Mouse (Mus musculus): ENCODE data around the gene Strn4. TPM values are rescaled to one million over a fixed set of nuclear protein-coding genes. Genes with fewer than 3 reads are reported as not detected.
A peak's percentile ranks its signal among the peaks of the same experiment; 100 is the strongest.

The Strn4 gene
- total and polyA plus RNA-seq, 3 experiments = 46.0 to 74.5 (median 63.5) TPM

DNA sequence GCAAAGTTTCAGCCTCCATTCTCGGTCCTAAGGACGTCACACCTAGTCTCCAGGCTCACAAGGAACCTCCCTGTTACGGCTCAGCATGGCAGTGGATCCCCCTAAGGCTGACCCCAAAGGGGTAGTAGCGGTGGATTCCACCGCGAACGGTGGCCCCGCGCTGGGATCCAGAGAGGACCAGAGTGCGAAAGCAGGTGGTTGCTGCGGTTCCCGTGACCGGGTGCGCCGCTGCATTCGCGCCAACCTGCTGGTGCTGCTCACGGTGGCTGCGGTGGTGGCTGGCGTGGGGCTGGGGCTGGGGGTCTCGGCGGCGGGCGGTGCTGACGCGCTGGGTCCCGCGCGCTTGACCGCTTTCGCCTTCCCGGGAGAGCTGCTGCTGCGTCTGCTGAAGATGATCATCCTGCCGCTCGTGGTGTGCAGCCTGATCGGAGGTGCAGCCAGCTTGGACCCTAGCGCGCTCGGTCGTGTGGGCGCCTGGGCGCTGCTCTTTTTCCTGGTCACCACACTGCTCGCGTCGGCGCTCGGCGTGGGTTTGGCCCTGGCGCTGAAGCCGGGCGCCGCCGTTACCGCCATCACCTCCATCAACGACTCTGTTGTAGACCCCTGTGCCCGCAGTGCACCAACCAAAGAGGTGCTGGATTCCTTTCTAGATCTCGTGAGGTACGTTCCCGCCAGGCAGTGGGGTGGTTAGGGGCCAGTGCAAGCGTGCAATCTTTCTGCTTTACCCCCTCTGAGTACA lies 33.7 kb upstream of the Strn4 start:
- peaks cover 13 to 21% of the 10 kb centered on the region in 2 experiments for H3K36me3 ChIP-seq (replicated peaks in 1 of 2; ENCODE audit: control insufficient read depth in 1 of 2, insufficient read depth in 1 of 2, low read length in 1 of 2)
- TF ChIP-seq BHLHE40 (IDR thresholded peaks at IDR 0.05; ENCODE audit: low read depth, low read length) = 0 out of 2 replicates have a peak, but pooled peaks have one; percentile 51
- TF ChIP-seq MEF2A (IDR thresholded peaks at IDR 0.05; ENCODE audit: borderline replicate concordance, low read depth, low read length) = 0 out of 2 replicates have a peak, but pooled peaks have one; percentile 19
- TF ChIP-seq SMC3 (IDR thresholded peaks at IDR 0.05; ENCODE audit: low read depth, low read length) = no peak
- peak overlapping the region; percentile 68 for H3K4me2 ChIP-seq (ENCODE audit: insufficient read depth, low read depth, poor library complexity, severe bottlenecking)
- H3K27me3 ChIP-seq (replicated peaks) = no peaks in the 10 kb centered on the region
- peak overlapping the region; percentile 76 to 99 (median 79) for H3K4me3 ChIP-seq (replicated peaks in 1 of 3; ENCODE audit: low read depth in 2 of 3, low read length in 2 of 3, poor library complexity in 1 of 3)
- peaks cover 7 to 22% of the 10 kb centered on the region in 2 experiments for H3K4me1 ChIP-seq (ENCODE audit: control insufficient read depth in 1 of 2, insufficient read depth in 2 of 2)
- dilution Hi-C loops (cut with MboI; ENCODE audit: extremely low pct_ligation_motif_present, extremely low pct_unique_long_range_greater_than_20kb, low sequenced_read_pairs) = no loop called here
- in situ Hi-C loops (cut with MboI; ENCODE audit: low pct_ligation_motif_present, low pct_unique_long_range_greater_than_20kb, low sequenced_read_pairs) = loop anchor here (5.0 to 25.0 kb wide), 2 partner anchors 35 to 845 kb away; partner anchors contain the start of gene Nop53
- H3K79me2 ChIP-seq (replicated peaks; ENCODE audit: control insufficient read depth, extremely low read depth, insufficient read depth, poor library complexity, severe bottlenecking) = peaks cover 54% of the 10 kb centered on the region
- peak overlapping the region; percentile 5 for H3K27ac ChIP-seq (ENCODE audit: insufficient read depth, low read depth)
- peaks cover 2% of the 10 kb centered on the region for H3K9me3 ChIP-seq (replicated peaks; ENCODE audit: low read length)
- peak; percentile 44 for DNase-seq (ENCODE audit: extremely low read depth)
- H3K9ac ChIP-seq (ENCODE audit: insufficient read depth, low read depth) = peak overlapping the region; percentile 74

GRCm38 (mm10) chr7:16782555-16783125 lies 33.0 kb upstream of the Strn4 start:
- in situ Hi-C loops (cut with MboI; ENCODE audit: low pct_ligation_motif_present, low pct_unique_long_range_greater_than_20kb, low sequenced_read_pairs) (loop anchor here (5.0 to 25.0 kb wide), 2 partner anchors 35 to 845 kb away; partner anchors contain the start of gene Nop53), dilution Hi-C loops (cut with MboI; ENCODE audit: extremely low pct_ligation_motif_present, extremely low pct_unique_long_range_greater_than_20kb, low sequenced_read_pairs) (no loop called here)
- peak; percentile 49 for DNase-seq (ENCODE audit: extremely low read depth)
- TF ChIP-seq JUN (IDR thresholded peaks at IDR 0.05; ENCODE audit: insufficient read depth, low read depth, low read length) (no peak), ZMIZ1 (IDR thresholded peaks at IDR 0.05; ENCODE audit: low read depth, low read length) (0 out of 2 replicates have a peak, but pooled peaks have one; percentile 2), SIN3A (IDR thresholded peaks at IDR 0.05; ENCODE audit: low read length) (peak; percentile 2; the same call in 1 of the 2 replicates), POLR2AphosphoS2 (IDR thresholded peaks at IDR 0.05; ENCODE audit: low read depth, low read length) (no peak), SMC3 (IDR thresholded peaks at IDR 0.05; ENCODE audit: low read depth, low read length) (no peak), MAZ (IDR thresholded peaks at IDR 0.05; ENCODE audit: low read depth, low read length) (0 out of 2 replicates have a peak, but pooled peaks have one; percentile 19), ELF1 (IDR thresholded peaks at IDR 0.05; ENCODE audit: low read depth, low read length) (peak; percentile 23; the same call in 1 of the 2 replicates)
- peak overlapping the region; percentile 74 for H3K9ac ChIP-seq (ENCODE audit: insufficient read depth, low read depth)
- peaks cover 15 to 25% of the 10 kb centered on the region in 2 experiments for H3K36me3 ChIP-seq (replicated peaks in 1 of 2; ENCODE audit: control insufficient read depth in 1 of 2, insufficient read depth in 1 of 2, low read length in 1 of 2)
- H3K9me3 ChIP-seq (replicated peaks; ENCODE audit: low read length) = no peaks in the 10 kb centered on the region
- H3K4me1 ChIP-seq (ENCODE audit: control insufficient read depth in 1 of 2, insufficient read depth in 2 of 2) = peaks cover 7 to 24% of the 10 kb centered on the region in 2 experiments
- no peaks in the 10 kb centered on the region for H3K27me3 ChIP-seq (replicated peaks)
- H3K4me2 ChIP-seq (ENCODE audit: insufficient read depth, low read depth, poor library complexity, severe bottlenecking) = peak overlapping the region; percentile 68
- H3K79me2 ChIP-seq (replicated peaks; ENCODE audit: control insufficient read depth, extremely low read depth, insufficient read depth, poor library complexity, severe bottlenecking) = peaks cover 56% of the 10 kb centered on the region
- H3K27ac ChIP-seq (ENCODE audit: insufficient read depth, low read depth) = peak overlapping the region; percentile 84
- peak overlapping the region; percentile 76 to 99 (median 79) for H3K4me3 ChIP-seq (replicated peaks in 1 of 3; ENCODE audit: low read depth in 2 of 3, low read length in 2 of 3, poor library complexity in 1 of 3)

All from CH12.LX (cell line).